Mouse (Mus musculus) ES-Bruce4 (cell line): ENCODE data around the gene Fam161b. TPM values are rescaled to one million over a fixed set of nuclear protein-coding genes. Genes with fewer than 3 reads are reported as not detected.
A peak's percentile ranks its signal among the peaks of the same experiment; 100 is the strongest.

Experiments
- H3K27ac ChIP-seq: 2 replicates; pipeline ENCODE4 v1.5.1; 2012; ENCODE audit warnings: low read length, inconsistent platforms; ENCODE audit not compliant: insufficient read depth
- H3K27me3 ChIP-seq: 2 replicates; pipeline ENCODE4 v1.6.1; 2012; ENCODE audit warnings: mild to moderate bottlenecking, low read length, inconsistent platforms; ENCODE audit not compliant: control insufficient read depth, poor library complexity, insufficient read depth, severe bottlenecking
- H3K36me3 ChIP-seq: 2 replicates; pipeline ENCODE4 v1.6.1; 2012; ENCODE audit warnings: inconsistent platforms, mild to moderate bottlenecking, low read length, moderate library complexity; ENCODE audit not compliant: control insufficient read depth, poor library complexity, insufficient read depth, severe bottlenecking
- H3K4me1 ChIP-seq: one replicate; pipeline ENCODE4 v1.8.1; 2011; ENCODE audit warnings: low read length; ENCODE audit not compliant: control insufficient read depth, insufficient read depth
- H3K4me3 ChIP-seq: 2 replicates; pipeline ENCODE4 v1.5.1; 2011; ENCODE audit warnings: low read depth, mild to moderate bottlenecking, low read length
- H3K9ac ChIP-seq: 2 replicates; pipeline ENCODE4 v1.6.1; 2012; ENCODE audit warnings: low read depth, mild to moderate bottlenecking, inconsistent platforms; ENCODE audit not compliant: poor library complexity, severe bottlenecking
- H3K9me3 ChIP-seq: replicated peaks from 2 replicates; pipeline ENCODE4 v1.6.1; 2012; ENCODE audit warnings: mild to moderate bottlenecking, low read length, inconsistent platforms; ENCODE audit not compliant: control insufficient read depth, poor library complexity, insufficient read depth, severe bottlenecking
- CTCF ChIP-seq: IDR thresholded peaks from one replicate; pipeline ENCODE4 v1.8.1; 2011; ENCODE audit warnings: low read depth, low read length
- EP300 ChIP-seq: IDR thresholded peaks from 2 replicates; pipeline ENCODE4 v1.6.1; 2011; ENCODE audit warnings: low read depth, low read length; ENCODE audit not compliant: insufficient read depth
- POLR2A ChIP-seq: IDR thresholded peaks from one replicate; pipeline ENCODE4 v1.8.1; 2011; ENCODE audit warnings: low read length; ENCODE audit not compliant: insufficient read depth
- polyA plus RNA-seq: library from polyadenylated mRNA; stranded (reverse); fragments of >200 nt; gene quantifications from 2 replicates; pipeline ENCODE4 v1.2.4, GENCODE M21; 2011; ENCODE audit warnings: low read depth; ENCODE audit not compliant: missing spikeins, insufficient read depth, insufficient read length

Fam161b gene
- 1.3 and 1.4 TPM in 2 replicates for polyA plus RNA-seq

DNA sequence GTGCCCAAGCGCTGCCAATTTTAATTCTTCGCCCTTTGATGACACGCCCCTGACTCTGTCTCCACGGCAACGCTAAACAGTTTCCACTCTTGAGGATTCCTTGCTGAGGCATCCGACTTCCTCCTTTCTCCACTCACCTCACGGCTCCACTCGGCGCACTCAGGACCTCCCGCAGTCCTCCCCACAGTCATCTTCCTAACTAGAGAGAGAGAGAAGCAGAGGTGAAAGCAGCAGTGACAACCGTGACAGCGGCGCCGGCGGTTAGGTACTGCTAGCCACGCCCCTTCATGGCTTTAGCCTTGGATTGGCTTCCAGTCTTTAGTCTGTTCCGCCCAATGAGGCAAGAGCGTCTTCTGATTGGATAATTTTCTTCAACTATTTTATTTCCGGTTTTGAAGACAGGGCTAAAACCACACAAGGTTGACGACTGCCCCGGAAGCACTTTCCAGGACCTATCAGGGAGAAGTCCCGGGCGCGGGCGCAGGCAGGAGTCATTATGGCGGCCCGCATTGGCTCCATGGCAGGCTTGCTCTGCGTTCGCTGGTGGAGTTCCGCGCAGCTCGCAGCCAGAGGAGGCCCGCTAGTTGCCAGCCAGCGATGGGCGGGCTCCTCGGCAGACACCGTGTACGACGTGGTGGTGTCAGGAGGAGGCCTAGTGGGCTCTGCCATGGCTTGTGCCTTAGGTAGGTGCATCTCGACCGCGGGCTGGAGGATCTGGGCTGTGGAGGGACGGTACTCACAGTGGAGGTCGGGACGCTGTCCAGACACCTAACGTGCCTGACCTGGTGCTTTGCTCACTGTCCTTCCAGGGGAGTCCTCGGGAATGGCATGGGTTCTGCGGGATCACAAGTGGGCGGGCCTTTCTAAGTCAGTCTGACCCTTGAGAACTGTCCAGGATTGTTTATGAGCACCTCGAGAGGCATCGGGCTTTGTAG, at the start of gene Fam161b, which contains the start of gene Coq6:
TSS of gene Fam161b (minus strand) at position 279 of the 935 bp plus-strand sequence.
TSS of gene Coq6 (plus strand) at position 103 of the 935 bp plus-strand sequence.
- no peaks in the 10 kb centered on the region for H3K36me3 ChIP-seq
- TF ChIP-seq CTCF (no peak), EP300 (no peak), POLR2A (no peak)
- H3K4me3 ChIP-seq = peak within 1 kb of the TSS; percentile 95
- H3K27ac ChIP-seq = no peak within 1 kb of the TSS
- peak within 1 kb of the TSS; percentile 70 for H3K9ac ChIP-seq
- H3K9me3 ChIP-seq = no peaks in the 10 kb centered on the region
- H3K27me3 ChIP-seq = no peaks in the 10 kb centered on the region
- peaks cover 1% of the 10 kb centered on the region for H3K4me1 ChIP-seq

- no peak within 1 kb of the TSS for H3K27ac ChIP-seq
- TF ChIP-seq CTCF = no peak
- no peak for TF ChIP-seq POLR2A
- no peak for TF ChIP-seq EP300
These were observed 47.3 kb upstream of the Fam161b start, which contains the start of the genes Entpd5 and Bbof1 for GRCm38 (mm10) chr12:84408819-84409507. Gene Entpd5 (minus strand): TSS chr12:84409029. Gene Bbof1 (plus strand): TSS chr12:84409071.

GRCm38 (mm10) chr12:84407874-84408818, 46.5 kb upstream of the Fam161b start:
- Histone ChIP-seq H3K4me3 (peak overlapping the region; percentile 90), H3K27ac (no peak overlapping the region), H3K9me3 (no peaks in the 10 kb centered on the region), H3K4me1 (no peaks in the 10 kb centered on the region), H3K27me3 (no peaks in the 10 kb centered on the region), H3K36me3 (no peaks in the 10 kb centered on the region), H3K9ac (peak overlapping the region; percentile 85)
- TF ChIP-seq POLR2A = no peak
- TF ChIP-seq EP300 = no peak
- no peak for TF ChIP-seq CTCF

More at GRCm38 (mm10) chr12:84408819-84409507, 47.3 kb upstream of the Fam161b start, which contains the start of the genes Entpd5 and Bbof1:
- Histone ChIP-seq H3K9me3 (no peaks in the 10 kb centered on the region), H3K9ac (peak within 1 kb of the TSS; percentile 85), H3K4me1 (no peaks in the 10 kb centered on the region), H3K36me3 (no peaks in the 10 kb centered on the region), H3K27me3 (no peaks in the 10 kb centered on the region), H3K4me3 (peak within 1 kb of the TSS; percentile 90)

DNA sequence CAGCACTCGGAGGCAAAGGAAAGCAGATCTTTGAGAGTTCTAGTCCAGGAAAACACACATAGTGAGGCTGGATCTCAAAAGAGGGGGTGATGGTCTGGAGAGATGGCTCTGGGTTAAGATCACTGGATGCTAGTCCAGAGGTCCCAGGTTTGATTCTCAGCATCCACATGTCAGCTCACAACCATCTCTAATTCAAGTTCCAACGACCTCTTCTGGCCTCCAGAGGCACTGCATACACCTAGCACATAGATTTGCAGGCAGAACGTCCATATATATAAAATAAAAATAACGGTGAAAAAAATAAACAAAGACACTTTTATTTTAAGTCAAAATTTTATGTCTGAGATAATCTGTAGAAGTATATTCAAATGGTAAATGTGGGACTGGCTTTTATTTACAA, 45.6 kb upstream of the Fam161b start:
- no peak overlapping the region for H3K4me3 ChIP-seq
- no peaks in the 10 kb centered on the region for H3K4me1 ChIP-seq
- H3K27me3 ChIP-seq = no peaks in the 10 kb centered on the region
- TF ChIP-seq POLR2A = no peak
- no peak for TF ChIP-seq CTCF
- TF ChIP-seq EP300 = no peak
- no peaks in the 10 kb centered on the region for H3K36me3 ChIP-seq
- H3K9ac ChIP-seq = no peak overlapping the region
- H3K9me3 ChIP-seq = no peaks in the 10 kb centered on the region
- H3K27ac ChIP-seq = no peak overlapping the region

GRCm38 (mm10) chr12:84404541-84404940, 42.9 kb upstream of the Fam161b start:
- no peak overlapping the region for H3K27ac ChIP-seq
- no peak for TF ChIP-seq CTCF
- no peaks in the 10 kb centered on the region for H3K36me3 ChIP-seq
- H3K27me3 ChIP-seq = no peaks in the 10 kb centered on the region
- no peak overlapping the region for H3K4me3 ChIP-seq
- H3K4me1 ChIP-seq = no peaks in the 10 kb centered on the region
- H3K9me3 ChIP-seq = no peaks in the 10 kb centered on the region
- H3K9ac ChIP-seq = no peak overlapping the region
